Mouse (Mus musculus) heart, adult 10 weeks (tissue): ENCODE data around the gene Lep. TPM values are rescaled to one million over a fixed set of nuclear protein-coding genes. Genes with fewer than 3 reads are reported as not detected.

Source experiments
- polyA plus RNA-seq: library from polyadenylated mRNA; stranded (reverse); fragments of 350-450 nt; fragmentation: Illumina TruSeq; extraction: RNeasy Lipid Tissue Mini Kit (QIAGEN cat#74804); gene quantifications from one replicate; pipeline ENCODE4 v1.2.3, GENCODE M21; 2014; ENCODE audit warnings: low read depth, low replicate concordance

Lep gene
- 0.13 TPM for polyA plus RNA-seq

DNA sequence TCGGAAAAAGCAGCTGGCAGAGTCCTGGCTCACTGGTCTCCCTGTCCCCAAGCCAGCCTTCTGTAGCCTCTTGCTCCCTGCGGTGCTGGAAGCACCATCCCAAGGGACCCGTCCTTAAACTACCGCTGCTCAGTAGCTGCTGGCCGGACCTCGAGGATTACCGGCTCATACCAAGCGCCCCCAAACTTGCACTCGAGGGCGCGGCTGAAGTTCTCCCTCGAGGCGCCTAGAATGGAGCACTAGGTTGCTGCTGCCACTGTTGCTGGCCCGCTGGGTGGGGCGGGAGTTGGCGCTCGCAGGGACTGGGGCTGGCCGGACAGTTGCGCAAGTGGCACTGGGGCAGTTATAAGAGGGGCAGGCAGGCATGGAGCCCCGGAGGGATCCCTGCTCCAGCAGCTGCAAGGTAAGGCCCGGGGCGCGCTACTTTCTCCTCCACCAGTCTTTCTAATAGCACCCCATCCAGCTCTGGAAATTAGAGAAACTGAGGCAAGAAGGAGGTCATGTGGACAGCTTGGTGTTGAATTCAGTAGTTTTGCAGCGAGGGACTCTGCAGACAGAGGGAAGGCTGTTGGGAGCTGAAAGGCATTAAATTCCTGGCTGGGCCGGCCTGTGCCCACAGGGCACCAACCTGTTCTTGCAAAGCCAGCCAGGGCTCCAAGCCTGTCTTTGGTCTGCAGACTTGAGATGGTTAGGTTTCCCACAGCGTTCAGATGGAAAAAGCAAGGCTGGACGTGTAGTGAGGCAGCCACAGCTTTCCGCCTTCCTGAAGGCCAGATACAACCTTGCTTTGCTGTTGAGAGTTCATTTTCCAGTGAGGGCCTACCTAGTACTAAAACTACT is at the start of gene Lep:
Lep (plus strand) TSS at position 375 of the 840 bp plus-strand sequence.

Other genes starting within 250 kb of the Lep start
- 0.34 TPM for gene Lrrc4, start 228.5 kb upstream of the Lep start, polyA plus RNA-seq
- gene Rbm28, start 104.8 kb downstream of the Lep start, polyA plus RNA-seq, result 34.6 TPM
- 1.3 TPM for gene Prrt4, start 119.4 kb downstream of the Lep start, polyA plus RNA-seq
- gene Impdh1, start 156.1 kb downstream of the Lep start, polyA plus RNA-seq, result 18.4 TPM
- gene Hilpda, start 212.3 kb downstream of the Lep start, polyA plus RNA-seq, result 9.1 TPM
- not detected for gene Fam71f2, start 219.4 kb downstream of the Lep start, polyA plus RNA-seq